Mouse (Mus musculus) megakaryocyte, embryonic 14.5 days (primary cell): ENCODE data around the gene Vmn1r40. TPM values are rescaled to one million over a fixed set of nuclear protein-coding genes. Genes with fewer than 3 reads are reported as not detected.

Experiments used
- H3K27me3 ChIP-seq: replicated peaks from 2 replicates; pipeline ENCODE3; 2012; ENCODE audit warnings: inconsistent platforms
- H3K36me3 ChIP-seq: replicated peaks from 2 replicates; pipeline ENCODE3; 2012; ENCODE audit warnings: low read length, inconsistent platforms, mixed read lengths
- H3K4me1 ChIP-seq: 2 replicates; pipeline ENCODE4 v1.6.1; 2012; ENCODE audit warnings: inconsistent platforms
- H3K4me3 ChIP-seq: replicated peaks from 2 replicates; pipeline ENCODE3; 2012; ENCODE audit warnings: moderate library complexity, mild to moderate bottlenecking, inconsistent platforms
- H3K9me3 ChIP-seq: 2 replicates; pipeline ENCODE4 v1.6.1; 2012; ENCODE audit warnings: inconsistent platforms
- FLI1 ChIP-seq: IDR thresholded peaks from 2 replicates; pipeline ENCODE4 v1.6.1; 2012; ENCODE audit warnings: low read length, inconsistent platforms, mixed read lengths
- GATA1 ChIP-seq: IDR thresholded peaks from 3 replicates; pipeline ENCODE4 v1.6.1; 2012; ENCODE audit warnings: mixed read lengths, low read length, inconsistent platforms, borderline replicate concordance
- polyA plus RNA-seq: library from polyadenylated mRNA; stranded (reverse); fragments of >175 nt; gene quantifications from 2 replicates; pipeline ENCODE4 v1.2.3, GENCODE M21; 2012; ENCODE audit warnings: low replicate concordance; ENCODE audit not compliant: insufficient read depth

The Vmn1r40 gene
- polyA plus RNA-seq, 1 experiment = not detected

GRCm38 (mm10) chr6:89671431-89671830 lies 35.9 kb upstream of the Vmn1r40 start:
- Histone ChIP-seq H3K36me3 (no peaks in the 10 kb centered on the region), H3K4me1 (peaks cover 6% of the 10 kb centered on the region; the same call in 1 of the 2 replicates), H3K9me3 (peaks cover 6% of the 10 kb centered on the region), H3K27me3 (peaks cover 18% of the 10 kb centered on the region), H3K4me3 (no peak overlapping the region)
- TF ChIP-seq GATA1 (no peak), FLI1 (no peak)

- TF ChIP-seq GATA1 (no peak), FLI1 (no peak)
Measured at GRCm38 (mm10) chr6:89672641-89673040, 34.7 kb upstream of the Vmn1r40 start.

GRCm38 (mm10) chr6:89673135-89673780 lies 34.1 kb upstream of the Vmn1r40 start:
- no peak for TF ChIP-seq GATA1
- TF ChIP-seq FLI1 = no peak
- Histone ChIP-seq H3K9me3 (peaks cover 10% of the 10 kb centered on the region), H3K36me3 (no peaks in the 10 kb centered on the region), H3K27me3 (peaks cover 16% of the 10 kb centered on the region), H3K4me3 (no peak overlapping the region), H3K4me1 (peaks cover 6% of the 10 kb centered on the region; the same call in 1 of the 2 replicates)

More at GRCm38 (mm10) chr6:89672641-89673040, 34.7 kb upstream of the Vmn1r40 start:
- peaks cover 18% of the 10 kb centered on the region for H3K27me3 ChIP-seq
- H3K36me3 ChIP-seq = no peaks in the 10 kb centered on the region
- peaks cover 10% of the 10 kb centered on the region for H3K9me3 ChIP-seq
- H3K4me1 ChIP-seq = peaks cover 6% of the 10 kb centered on the region; the same call in 1 of the 2 replicates
- no peak overlapping the region for H3K4me3 ChIP-seq

GRCm38 (mm10) chr6:89678522-89678921 lies 28.8 kb upstream of the Vmn1r40 start:
- Histone ChIP-seq H3K27me3 (peaks cover 9% of the 10 kb centered on the region), H3K36me3 (no peaks in the 10 kb centered on the region), H3K4me1 (peaks cover 12% of the 10 kb centered on the region; the same call in 1 of the 2 replicates), H3K4me3 (no peak overlapping the region), H3K9me3 (peaks cover 10% of the 10 kb centered on the region)
- TF ChIP-seq FLI1 (no peak), GATA1 (no peak)

GRCm38 (mm10) chr6:89679291-89679835 lies 28.0 kb upstream of the Vmn1r40 start:
- no peak for TF ChIP-seq FLI1
- no peak for TF ChIP-seq GATA1
- peaks cover 12% of the 10 kb centered on the region; the same call in 1 of the 2 replicates for H3K4me1 ChIP-seq
- H3K27me3 ChIP-seq = peaks cover 9% of the 10 kb centered on the region
- no peak overlapping the region for H3K4me3 ChIP-seq
- no peaks in the 10 kb centered on the region for H3K36me3 ChIP-seq
- H3K9me3 ChIP-seq = peaks cover 10% of the 10 kb centered on the region

GRCm38 (mm10) chr6:89680155-89680554 lies 27.2 kb upstream of the Vmn1r40 start:
- TF ChIP-seq FLI1 (no peak), GATA1 (no peak)
- H3K27me3 ChIP-seq = peaks cover 9% of the 10 kb centered on the region
- H3K4me1 ChIP-seq = peaks cover 12% of the 10 kb centered on the region; the same call in 1 of the 2 replicates
- no peak overlapping the region for H3K4me3 ChIP-seq
- H3K9me3 ChIP-seq = peaks cover 10% of the 10 kb centered on the region
- no peaks in the 10 kb centered on the region for H3K36me3 ChIP-seq

- peaks cover 4% of the 10 kb centered on the region; the same call in 1 of the 2 replicates for H3K4me1 ChIP-seq
- no peaks in the 10 kb centered on the region for H3K36me3 ChIP-seq
- H3K9me3 ChIP-seq = no peaks in the 10 kb centered on the region
- H3K4me3 ChIP-seq = no peak overlapping the region
- H3K27me3 ChIP-seq = peaks cover under 1% of the 10 kb centered on the region
- TF ChIP-seq GATA1 (no peak), FLI1 (no peak)
Measured at GRCm38 (mm10) chr6:89684231-89684630, 23.1 kb upstream of the Vmn1r40 start.

GRCm38 (mm10) chr6:89687100-89687499 lies 20.2 kb upstream of the Vmn1r40 start:
- H3K4me1 ChIP-seq = no peaks in the 10 kb centered on the region
- no peaks in the 10 kb centered on the region for H3K9me3 ChIP-seq
- TF ChIP-seq FLI1 (no peak), GATA1 (no peak)
- H3K27me3 ChIP-seq = no peaks in the 10 kb centered on the region
- H3K4me3 ChIP-seq = no peak overlapping the region
- no peaks in the 10 kb centered on the region for H3K36me3 ChIP-seq

- Histone ChIP-seq H3K27me3 (no peaks in the 10 kb centered on the region), H3K9me3 (peaks cover 13% of the 10 kb centered on the region), H3K4me1 (no peaks in the 10 kb centered on the region), H3K36me3 (no peaks in the 10 kb centered on the region), H3K4me3 (no peak overlapping the region)
- TF ChIP-seq GATA1 (no peak), FLI1 (no peak)
Measured at GRCm38 (mm10) chr6:89706624-89707023, 716 bp upstream of the Vmn1r40 start.

- no peak for TF ChIP-seq FLI1
- TF ChIP-seq GATA1 = no peak
- no peak overlapping the region for H3K4me3 ChIP-seq
Measured at GRCm38 (mm10) chr6:89718051-89718450, 10.7 kb downstream of the Vmn1r40 start.

More at GRCm38 (mm10) chr6:89718051-89718450, 10.7 kb downstream of the Vmn1r40 start:
- Histone ChIP-seq H3K4me1 (no peaks in the 10 kb centered on the region), H3K9me3 (peaks cover 6% of the 10 kb centered on the region; the same call in 1 of the 2 replicates), H3K27me3 (no peaks in the 10 kb centered on the region), H3K36me3 (no peaks in the 10 kb centered on the region)
